Mouse (Mus musculus) heart, embryonic 10.5 days (tissue): ENCODE measurements around the gene Ctxn2. TPM values are rescaled to one million over a fixed set of nuclear protein-coding genes. Genes with fewer than 3 reads are reported as not detected.
A peak's percentile ranks its signal among the peaks of the same experiment; 100 is the strongest.

Experiments used
- DNase-seq: peaks from one replicate; pipeline ENCODE4 v3.0.0-alpha.2; 2017; ENCODE audit warnings: low spot score
- H3K27ac ChIP-seq: fragments of 300-500 bp; sonication (generic); 2 replicates; pipeline ENCODE4 v1.5.1; 2016; ENCODE audit warnings: mild to moderate bottlenecking
- H3K27me3 ChIP-seq: fragments of 300-500 bp; sonication (generic); 2 replicates; pipeline ENCODE4 v1.6.1; 2016; ENCODE audit warnings: mild to moderate bottlenecking; ENCODE audit not compliant: poor library complexity, insufficient read depth, severe bottlenecking
- H3K36me3 ChIP-seq: fragments of 300-500 bp; sonication (generic); 2 replicates; pipeline ENCODE4 v1.6.1; 2016; ENCODE audit warnings: mild to moderate bottlenecking, moderate library complexity
- H3K4me1 ChIP-seq: fragments of 300-500 bp; sonication (generic); 2 replicates; pipeline ENCODE4 v1.6.1; 2016; ENCODE audit warnings: mild to moderate bottlenecking
- H3K4me3 ChIP-seq: fragments of 300-500 bp; sonication (generic); 2 replicates; pipeline ENCODE4 v1.5.1; 2016; ENCODE audit warnings: mild to moderate bottlenecking, moderate library complexity
- H3K9me3 ChIP-seq: fragments of 300-500 bp; sonication (generic); 2 replicates; pipeline ENCODE4 v1.6.1; 2016; ENCODE audit warnings: mild to moderate bottlenecking, moderate library complexity
- WGBS: fragments of 180-500 bp; shearing (Covaris S2); methylation state at CpG from one replicate; pipeline ENCODE4 v1.1.7; 2016; 5-methylcytosine and 5-hydroxymethylcytosine counted together
- polyA plus RNA-seq: library from polyadenylated mRNA; unstranded; fragments of >200 nt; fragmentation: Nextera tagmentation; extraction: Ambion mirVana; gene quantifications from 2 replicates; pipeline ENCODE4 v1.2.1, GENCODE M21; 2016

The Ctxn2 gene
- polyA plus RNA-seq, 1 experiment from 2014 or later: not detected

DNA sequence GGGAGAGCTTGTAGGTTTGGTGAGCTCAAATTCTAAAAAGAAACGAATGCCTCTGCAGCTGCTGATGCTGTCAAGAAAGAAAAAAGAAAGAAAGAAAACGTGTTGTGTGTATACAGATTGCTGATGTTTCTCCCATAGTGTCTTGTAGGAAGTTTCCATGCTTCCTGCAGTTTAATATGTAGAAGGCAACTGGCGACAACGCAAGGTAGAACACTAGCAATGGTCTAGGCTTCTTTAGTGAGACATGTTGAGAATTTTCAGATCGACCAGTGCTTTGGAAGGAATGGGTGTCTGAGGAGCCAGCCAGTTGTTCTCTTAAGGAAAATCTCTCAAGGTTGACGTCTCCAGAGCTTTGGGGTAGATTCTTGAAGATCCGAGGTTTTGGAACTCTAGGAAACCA, 354 bp downstream of the Ctxn2 start:
- Histone ChIP-seq H3K9me3 (no peaks in the 10 kb centered on the region), H3K36me3 (no peaks in the 10 kb centered on the region), H3K27me3 (0 out of 2 replicates have a peak, but pooled peaks cover 4% of the 10 kb centered on the region), H3K4me1 (peaks cover 9% of the 10 kb centered on the region), H3K4me3 (peak overlapping the region; percentile 56; the same call in 1 of the 2 replicates), H3K27ac (no peak overlapping the region)
- WGBS: 27% methylated on average over 7 of the region's 7 CpGs
- no peak for DNase-seq

DNA sequence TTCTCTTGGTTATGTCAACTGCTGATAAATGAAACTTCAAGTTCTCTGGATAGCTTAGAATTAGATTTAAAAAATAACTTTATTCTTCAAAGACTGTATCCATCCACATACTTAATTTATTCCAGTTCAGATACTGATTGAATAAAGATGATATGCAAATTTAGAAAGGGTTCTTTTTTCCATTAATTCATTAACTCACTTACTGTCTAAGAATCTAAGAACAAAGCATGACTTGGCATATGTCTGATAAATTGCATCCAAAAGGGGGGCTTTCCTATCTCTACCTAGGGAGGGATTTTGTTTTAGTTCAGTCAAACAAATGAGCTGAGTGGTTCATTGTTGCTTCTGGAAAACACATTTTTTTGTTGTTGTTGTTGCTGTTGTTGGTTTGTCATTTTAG, 5.8 kb downstream of the Ctxn2 start:
- H3K4me1 ChIP-seq: no peaks in the 10 kb centered on the region
- H3K36me3 ChIP-seq: no peaks in the 10 kb centered on the region
- no peak for DNase-seq

DNA sequence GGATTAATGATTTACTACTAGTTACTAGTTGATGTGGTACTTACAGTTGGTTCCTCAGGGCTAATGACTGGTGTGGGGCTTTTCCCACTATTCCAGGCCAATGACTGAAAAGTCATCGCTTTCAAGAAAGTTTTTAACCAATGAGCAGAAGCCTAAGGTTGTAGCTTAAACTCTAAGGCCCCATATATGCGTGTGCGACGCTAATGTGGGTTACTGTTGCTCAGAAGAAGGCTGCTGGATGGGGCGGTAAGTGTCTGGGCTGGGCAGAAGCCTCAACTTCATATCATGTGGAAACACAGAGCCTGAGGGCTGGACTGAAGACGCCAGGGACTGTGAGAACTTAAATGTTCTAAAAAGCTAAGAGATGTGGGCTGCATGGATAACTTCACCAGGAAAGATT, 15.9 kb downstream of the Ctxn2 start, which contains the start of gene Slc12a1:
TSS of gene Slc12a1 (plus strand) at position 118 of the 400 bp plus-strand sequence.
- no peaks in the 10 kb centered on the region for H3K27me3 ChIP-seq
- H3K27ac ChIP-seq: no peak within 1 kb of the TSS
- no peak for DNase-seq
- H3K9me3 ChIP-seq: no peaks in the 10 kb centered on the region
- no peaks in the 10 kb centered on the region for H3K4me1 ChIP-seq
- H3K36me3 ChIP-seq: no peaks in the 10 kb centered on the region
- WGBS: 85% methylated on average over 6 of the region's 6 CpGs
- H3K4me3 ChIP-seq: no peak within 1 kb of the TSS

More for the DNA sequence above, 5.8 kb downstream of the Ctxn2 start:
- Histone ChIP-seq H3K27ac (no peak overlapping the region), H3K4me3 (no peak overlapping the region), H3K9me3 (no peaks in the 10 kb centered on the region), H3K27me3 (no peaks in the 10 kb centered on the region)

DNA sequence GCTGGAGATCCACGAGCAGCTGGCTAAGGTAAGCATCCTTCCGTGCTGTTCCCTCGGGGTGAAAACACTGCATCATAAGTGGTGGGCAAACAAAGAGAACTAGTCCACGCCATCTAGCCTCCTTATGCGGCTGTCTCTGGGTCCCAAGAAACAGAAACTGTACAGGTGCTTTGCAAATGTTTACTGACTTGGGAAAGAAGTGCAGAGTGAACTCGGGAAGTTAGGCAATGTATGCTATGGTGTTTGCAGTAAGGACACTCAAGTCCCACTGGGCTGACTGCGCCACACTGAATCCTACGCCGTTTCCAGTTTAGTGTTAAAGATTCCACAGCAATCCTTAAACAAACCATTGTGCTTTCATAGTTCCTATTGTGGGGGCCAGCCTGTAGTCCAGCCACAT, 17.8 kb downstream of the Ctxn2 start:
- no peak for DNase-seq
- H3K27ac ChIP-seq: no peak overlapping the region
- no peaks in the 10 kb centered on the region for H3K9me3 ChIP-seq
- H3K4me1 ChIP-seq: no peaks in the 10 kb centered on the region
- no peaks in the 10 kb centered on the region for H3K36me3 ChIP-seq
- no peak overlapping the region for H3K4me3 ChIP-seq
- WGBS: 80% methylated on average over 9 of the region's 9 CpGs
- no peaks in the 10 kb centered on the region for H3K27me3 ChIP-seq

DNA sequence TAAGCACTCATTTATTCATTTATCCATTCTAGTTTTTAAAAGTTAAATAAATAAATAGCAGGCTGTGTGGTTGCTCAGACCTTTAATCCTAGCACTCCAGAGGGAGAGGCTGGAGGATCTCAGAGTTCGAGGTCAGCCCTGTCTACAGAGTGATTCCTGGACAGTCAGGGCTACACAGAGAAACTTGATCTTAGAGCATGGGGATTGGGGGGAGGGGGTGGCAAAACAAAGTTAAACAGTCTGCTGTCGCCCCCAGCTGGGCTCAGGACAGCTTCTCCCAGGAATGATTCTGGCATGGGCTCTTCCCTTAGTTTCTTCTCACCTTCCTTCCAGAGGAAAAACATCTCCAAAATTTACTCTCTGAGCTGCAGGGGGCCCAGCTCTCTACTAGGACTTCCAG, 19.0 kb downstream of the Ctxn2 start:
- DNase-seq: no peak
- WGBS: 5% methylated on average over 2 of the region's 2 CpGs

DNA sequence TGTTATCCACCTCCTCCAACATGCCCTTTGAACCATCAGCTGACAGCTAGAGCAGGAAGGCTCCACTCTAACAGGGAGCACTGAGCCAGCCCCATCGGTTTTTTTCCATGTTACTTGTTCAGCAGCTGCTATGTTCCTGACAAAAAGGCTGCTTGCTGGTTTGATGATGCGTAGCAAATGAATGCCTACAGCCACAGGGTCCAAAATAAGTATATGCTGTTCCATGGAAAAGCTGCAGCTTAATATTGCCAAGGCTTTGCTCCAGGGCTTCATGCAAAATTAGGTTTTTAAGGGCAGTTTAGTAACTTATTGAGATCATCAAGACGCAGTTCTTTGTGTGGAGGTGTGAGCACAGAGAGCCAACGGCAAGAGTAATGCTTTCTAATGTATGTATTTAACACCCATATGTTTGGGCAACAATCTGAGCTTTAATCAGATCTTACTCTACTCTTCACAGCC, 25.5 kb downstream of the Ctxn2 start:
- H3K4me1 ChIP-seq: no peaks in the 10 kb centered on the region
- H3K9me3 ChIP-seq: no peaks in the 10 kb centered on the region
- no peak for DNase-seq
- no peak overlapping the region for H3K4me3 ChIP-seq
- H3K36me3 ChIP-seq: no peaks in the 10 kb centered on the region
- no peak overlapping the region for H3K27ac ChIP-seq
- WGBS: 74% methylated on average over 4 of the region's 4 CpGs
- no peaks in the 10 kb centered on the region for H3K27me3 ChIP-seq

More for the DNA sequence above, 19.0 kb downstream of the Ctxn2 start:
- Histone ChIP-seq H3K27ac (no peak overlapping the region), H3K9me3 (no peaks in the 10 kb centered on the region), H3K36me3 (no peaks in the 10 kb centered on the region), H3K27me3 (no peaks in the 10 kb centered on the region), H3K4me3 (no peak overlapping the region), H3K4me1 (no peaks in the 10 kb centered on the region)

DNA sequence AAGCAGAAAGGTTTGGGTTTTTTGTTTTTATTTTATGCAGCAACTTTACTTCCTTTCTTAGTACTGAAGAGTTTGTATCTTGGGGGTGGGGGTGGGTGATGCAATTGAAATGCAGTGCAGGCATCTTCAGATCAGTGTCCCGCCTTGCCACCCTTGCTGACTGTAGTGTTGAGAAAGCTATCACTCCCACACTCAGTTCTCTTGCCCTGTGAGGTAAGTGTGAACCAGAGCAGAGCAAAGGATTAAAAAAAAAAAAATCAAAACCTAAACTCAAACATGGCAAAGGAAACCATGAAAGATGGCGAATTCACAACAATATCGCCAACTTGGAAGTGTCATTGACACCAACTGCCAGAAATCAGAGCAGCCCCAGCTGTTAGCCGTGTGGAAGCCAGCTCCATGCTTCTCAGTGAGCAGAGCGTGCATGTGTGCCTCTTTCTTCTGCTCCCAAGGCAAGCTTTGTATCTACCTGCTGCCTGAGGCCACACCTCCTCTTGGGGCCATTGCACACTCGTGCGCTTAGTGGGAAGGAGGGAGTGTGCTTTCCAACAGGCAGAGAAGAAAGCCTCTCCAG, 41.8 kb downstream of the Ctxn2 start:
- no peak overlapping the region for H3K27ac ChIP-seq
- no peaks in the 10 kb centered on the region for H3K9me3 ChIP-seq
- no peaks in the 10 kb centered on the region for H3K36me3 ChIP-seq
- WGBS: 81% methylated on average over 7 of the region's 7 CpGs
- DNase-seq: no peak
- H3K4me3 ChIP-seq: no peak overlapping the region
- H3K4me1 ChIP-seq: no peaks in the 10 kb centered on the region
- no peaks in the 10 kb centered on the region for H3K27me3 ChIP-seq

DNA sequence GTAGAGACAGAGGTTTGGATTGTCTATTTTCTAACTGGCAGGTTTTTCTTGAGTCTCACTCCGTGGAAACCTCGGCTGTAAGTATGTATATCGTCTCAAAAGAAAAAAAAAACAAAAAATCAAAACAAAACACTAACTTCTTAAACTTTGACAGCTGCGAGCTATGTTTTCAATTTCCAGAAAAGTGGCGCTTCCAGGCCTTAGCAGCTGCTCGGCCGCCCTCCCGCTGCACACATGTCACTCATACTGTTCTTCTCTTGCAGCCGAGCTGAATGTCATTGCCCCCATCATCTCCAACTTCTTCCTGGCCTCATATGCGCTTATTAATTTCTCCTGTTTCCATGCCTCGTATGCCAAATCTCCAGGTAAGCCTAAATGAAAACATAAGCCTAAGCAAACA, 51.4 kb downstream of the Ctxn2 start:
- no peak overlapping the region for H3K27ac ChIP-seq
- no peak overlapping the region for H3K4me3 ChIP-seq
- 91% methylated on average over 11 of the region's 11 CpGs for WGBS
- no peaks in the 10 kb centered on the region for H3K27me3 ChIP-seq
- H3K4me1 ChIP-seq: no peaks in the 10 kb centered on the region
- H3K36me3 ChIP-seq: no peaks in the 10 kb centered on the region
- DNase-seq: no peak
- H3K9me3 ChIP-seq: no peaks in the 10 kb centered on the region

DNA sequence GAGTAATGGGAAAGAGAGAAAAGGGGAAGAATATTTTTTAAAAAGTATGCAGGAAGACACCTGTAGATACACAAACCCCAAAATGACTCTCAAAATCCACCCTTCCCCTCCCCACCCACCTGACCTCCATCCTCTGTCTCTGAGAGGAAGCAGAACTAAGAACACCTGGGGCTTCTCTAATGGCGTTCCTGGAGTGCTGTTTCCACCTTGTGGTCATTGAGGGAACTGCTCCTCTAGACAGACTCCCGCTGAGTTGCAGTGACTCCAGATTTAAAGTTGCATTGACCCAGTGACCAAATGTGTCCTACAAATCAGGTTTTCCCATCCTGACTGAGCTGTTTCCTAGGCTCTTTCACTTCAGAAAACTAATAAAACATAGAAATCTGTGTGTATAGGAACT, 52.7 kb downstream of the Ctxn2 start:
- DNase-seq: no peak
- Histone ChIP-seq H3K4me3 (no peak overlapping the region), H3K9me3 (no peaks in the 10 kb centered on the region), H3K27ac (no peak overlapping the region), H3K27me3 (no peaks in the 10 kb centered on the region), H3K4me1 (no peaks in the 10 kb centered on the region), H3K36me3 (no peaks in the 10 kb centered on the region)
- WGBS: 6% methylated on average over 2 of the region's 2 CpGs

DNA sequence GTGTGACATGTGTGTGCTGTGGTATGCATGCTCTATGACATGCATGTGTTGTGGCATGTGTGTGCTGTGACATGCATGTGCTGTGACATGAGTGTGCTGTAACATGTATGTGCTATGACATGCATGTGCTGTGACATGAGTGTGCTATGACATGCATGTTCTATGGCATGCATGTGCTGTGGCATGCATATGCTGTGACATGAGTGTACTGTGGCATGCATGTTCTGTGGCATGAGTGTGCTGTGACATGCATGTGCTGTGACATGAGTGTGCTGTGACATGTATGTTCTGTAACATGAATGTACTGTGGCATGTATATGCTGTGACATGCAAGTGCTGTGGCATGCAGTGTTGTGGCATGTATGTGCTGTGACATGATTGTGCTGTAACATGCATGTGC, 56.4 kb downstream of the Ctxn2 start:
- no peaks in the 10 kb centered on the region for H3K36me3 ChIP-seq
- H3K4me3 ChIP-seq: no peak overlapping the region
- H3K27me3 ChIP-seq: no peaks in the 10 kb centered on the region
- H3K4me1 ChIP-seq: no peaks in the 10 kb centered on the region
- no peak overlapping the region for H3K27ac ChIP-seq
- no peak for DNase-seq
- no peaks in the 10 kb centered on the region for H3K9me3 ChIP-seq

DNA sequence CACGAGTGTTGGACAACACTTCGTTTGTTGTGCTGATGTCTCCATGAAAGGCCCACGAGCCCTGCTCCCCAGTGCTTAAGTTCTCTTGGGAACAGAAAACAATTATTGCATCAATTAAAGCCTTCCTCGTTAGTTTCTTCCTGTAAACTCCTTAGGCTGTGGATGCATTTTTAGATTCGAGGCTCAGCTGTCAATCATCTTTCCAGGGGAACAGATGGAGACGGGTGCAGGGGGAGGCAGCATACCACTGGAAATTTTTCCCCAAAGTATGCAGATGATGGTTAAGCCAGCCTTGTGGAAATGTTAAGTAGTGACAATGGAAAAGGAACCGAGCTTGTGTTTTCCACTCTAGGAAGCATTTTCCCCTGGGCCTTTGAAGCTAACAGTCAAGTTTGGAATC, 60.3 kb downstream of the Ctxn2 start:
- Histone ChIP-seq H3K36me3 (no peaks in the 10 kb centered on the region), H3K27ac (no peak overlapping the region), H3K27me3 (no peaks in the 10 kb centered on the region), H3K4me3 (no peak overlapping the region), H3K9me3 (no peaks in the 10 kb centered on the region), H3K4me1 (no peaks in the 10 kb centered on the region)
- DNase-seq: no peak
- 78% methylated on average over 7 of the region's 7 CpGs for WGBS

Other genes starting within 250 kb of the Ctxn2 start
- 3.1 and 4.8 TPM in 2 replicates for gene Slc24a5, start 68.6 kb upstream of the Ctxn2 start, polyA plus RNA-seq
- 81.0 and 83.1 TPM in 2 replicates for gene Myef2, start 13.0 kb upstream of the Ctxn2 start, polyA plus RNA-seq
- gene Slc12a1, start 15.8 kb downstream of the Ctxn2 start, polyA plus RNA-seq: not detected in 2 replicates
- 150 and 180 TPM in 2 replicates for gene Dut, start 110.5 kb downstream of the Ctxn2 start, polyA plus RNA-seq